Mouse (Mus musculus): ENCODE data around the gene Dnajb1. TPM values are rescaled to one million over a fixed set of nuclear protein-coding genes. Genes with fewer than 3 reads are reported as not detected.

Gene Dnajb1
- total RNA-seq, 1 experiment from 2014 or later: 60.2 TPM

DNA sequence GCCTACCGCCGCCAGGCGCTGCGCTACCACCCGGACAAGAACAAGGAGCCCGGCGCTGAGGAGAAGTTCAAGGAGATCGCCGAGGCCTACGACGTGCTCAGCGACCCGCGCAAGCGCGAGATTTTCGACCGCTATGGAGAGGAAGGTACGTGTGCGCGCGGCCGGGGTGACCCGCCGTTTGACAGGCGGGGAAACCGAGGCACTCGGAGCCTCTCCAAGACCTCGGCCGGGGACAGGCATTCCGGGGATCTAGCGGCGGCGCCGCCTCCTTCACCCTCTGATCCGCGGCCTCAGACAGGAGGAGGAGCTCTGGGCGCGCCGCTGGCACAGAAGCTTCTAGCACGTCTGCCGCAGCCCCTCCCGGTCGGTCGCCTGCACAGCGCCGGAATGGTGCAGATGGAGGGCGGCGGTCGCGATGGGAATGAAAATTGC is 421 bp downstream of the Dnajb1 start:
- peak; percentile 45 for ATAC-seq (replicated peaks; ENCODE audit: low read depth, poor library complexity, severe bottlenecking)

DNA sequence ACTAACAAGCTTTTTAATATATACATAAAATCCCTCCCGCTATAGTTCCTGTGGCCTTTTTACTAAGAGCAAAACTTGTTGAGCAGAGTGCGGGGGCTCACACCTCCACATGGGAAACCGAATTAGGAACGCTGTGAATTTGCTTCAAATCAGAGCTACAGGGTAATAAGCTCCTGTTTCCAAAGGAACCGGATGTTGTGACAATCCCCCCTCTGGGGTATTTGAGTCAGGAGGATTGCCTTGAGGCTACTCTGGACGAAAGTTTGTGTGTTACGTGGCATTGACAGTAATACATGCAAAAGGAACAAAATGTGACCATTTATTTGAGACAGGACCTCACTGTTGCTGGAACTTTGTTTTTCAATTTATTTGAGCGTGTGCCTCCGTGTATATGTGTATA is 1.1 kb downstream of the Dnajb1 start:
- no peak for ATAC-seq (replicated peaks; ENCODE audit: low read depth, poor library complexity, severe bottlenecking)

DNA sequence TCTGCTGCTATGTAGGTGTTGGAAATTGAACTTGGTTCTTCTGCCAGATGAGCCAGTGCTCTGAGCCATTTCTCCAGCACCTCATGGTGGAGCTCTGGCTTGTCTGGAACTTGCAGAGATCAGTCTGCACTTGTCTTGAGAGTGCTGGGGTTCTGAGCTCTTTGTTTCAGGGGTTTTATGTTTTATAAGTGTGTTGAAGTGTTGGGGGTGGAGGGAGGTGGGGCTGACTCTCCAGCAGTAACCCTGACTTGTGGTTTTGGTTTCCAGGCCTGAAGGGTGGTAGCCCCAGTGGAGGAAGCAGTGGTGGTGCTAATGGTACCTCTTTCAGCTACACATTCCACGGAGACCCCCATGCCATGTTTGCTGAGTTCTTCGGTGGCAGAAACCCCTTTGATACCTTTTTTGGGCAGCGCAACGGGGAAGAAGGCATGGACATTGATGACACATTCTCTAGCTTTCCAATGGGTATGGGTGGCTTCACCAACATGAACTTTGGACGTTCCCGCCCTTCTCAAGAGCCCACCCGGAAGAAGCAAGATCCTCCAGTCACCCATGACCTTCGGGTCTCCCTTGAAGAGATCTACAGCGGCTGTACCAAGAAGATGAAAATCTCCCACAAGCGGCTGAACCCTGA is 1.7 kb downstream of the Dnajb1 start:
- ATAC-seq (replicated peaks; ENCODE audit: low read depth, poor library complexity, severe bottlenecking): peak; percentile 15

DNA sequence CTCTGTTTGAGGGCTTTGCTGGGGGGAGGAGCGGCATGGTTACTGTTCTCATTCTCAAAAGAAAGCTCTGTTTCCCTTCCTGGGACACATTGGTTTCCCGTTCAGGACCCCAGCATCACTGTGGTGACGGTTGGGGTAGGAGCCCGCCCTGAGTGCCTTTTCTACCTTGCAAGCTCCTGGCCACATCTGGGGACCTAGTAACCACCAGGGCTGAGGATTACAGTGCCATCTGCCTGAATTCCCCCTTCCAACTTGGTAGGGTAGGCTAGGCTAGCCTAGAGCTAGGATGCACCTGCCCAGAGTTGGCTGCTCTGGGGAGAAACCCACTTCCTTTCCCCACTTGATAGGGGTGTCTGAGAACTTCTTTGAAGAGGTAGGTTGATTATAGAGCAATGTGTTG is 3.9 kb downstream of the Dnajb1 start:
- ATAC-seq (replicated peaks; ENCODE audit: low read depth, poor library complexity, severe bottlenecking): no peak

DNA sequence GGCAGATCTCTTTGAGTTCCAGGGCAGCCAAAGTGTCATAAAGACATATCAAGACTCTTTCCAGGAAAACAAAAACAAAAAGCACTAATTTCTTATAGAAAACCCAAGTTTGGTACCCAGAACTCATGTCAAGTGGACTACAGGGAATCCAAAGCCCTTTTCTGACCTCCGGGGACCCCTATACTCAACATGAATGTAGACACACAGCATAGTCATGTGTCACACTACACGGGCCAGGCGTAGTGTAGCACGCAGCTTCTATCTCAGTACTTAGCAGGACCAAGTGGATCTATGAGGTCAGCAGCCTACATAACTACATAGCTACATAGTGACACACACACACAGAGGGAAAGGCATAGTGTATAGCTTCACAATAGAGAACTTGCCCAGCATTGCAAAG is 5.7 kb downstream of the Dnajb1 start:
- no peak for ATAC-seq (replicated peaks; ENCODE audit: low read depth, poor library complexity, severe bottlenecking)

DNA sequence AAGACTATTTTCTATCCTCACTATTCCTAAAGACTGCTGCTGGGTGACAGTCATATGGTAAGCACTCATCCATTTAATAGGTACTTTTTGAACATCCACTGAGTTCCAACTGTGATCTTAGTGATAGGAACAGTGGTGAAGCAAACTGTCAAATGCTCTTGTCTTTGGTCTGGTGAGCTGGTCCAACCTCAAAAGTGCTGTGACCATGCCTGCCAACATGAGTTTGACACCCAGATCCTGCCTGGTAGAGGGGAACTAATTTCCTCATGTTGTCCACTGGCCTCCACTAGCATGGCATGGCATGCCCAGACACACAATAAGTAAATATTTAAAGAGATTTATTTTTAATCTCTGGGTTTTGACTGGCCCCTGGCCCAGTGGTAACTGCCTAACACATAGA is 8.6 kb downstream of the Dnajb1 start:
- ATAC-seq (replicated peaks; ENCODE audit: low read depth, poor library complexity, severe bottlenecking): no peak

DNA sequence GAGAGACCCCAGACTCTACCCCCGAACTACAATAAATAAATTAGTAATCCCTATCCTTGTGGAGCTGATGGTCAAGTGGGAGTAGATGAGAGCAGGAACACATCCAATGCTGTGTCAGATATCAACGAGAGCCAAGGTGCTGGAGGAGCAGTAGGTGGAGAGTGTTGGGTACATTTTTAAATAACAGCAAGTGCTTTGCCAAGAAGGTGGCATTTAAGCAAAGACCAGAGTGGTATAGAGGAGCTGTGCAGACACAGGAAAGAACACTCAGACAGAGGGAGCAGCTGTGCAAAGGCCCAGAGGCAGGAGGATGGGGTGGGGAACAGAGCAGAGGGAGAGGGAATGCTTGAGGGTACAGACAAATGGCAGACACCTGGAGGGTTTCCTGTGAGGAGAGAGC is 9.1 kb downstream of the Dnajb1 start:
- ATAC-seq (replicated peaks; ENCODE audit: low read depth, poor library complexity, severe bottlenecking): no peak

DNA sequence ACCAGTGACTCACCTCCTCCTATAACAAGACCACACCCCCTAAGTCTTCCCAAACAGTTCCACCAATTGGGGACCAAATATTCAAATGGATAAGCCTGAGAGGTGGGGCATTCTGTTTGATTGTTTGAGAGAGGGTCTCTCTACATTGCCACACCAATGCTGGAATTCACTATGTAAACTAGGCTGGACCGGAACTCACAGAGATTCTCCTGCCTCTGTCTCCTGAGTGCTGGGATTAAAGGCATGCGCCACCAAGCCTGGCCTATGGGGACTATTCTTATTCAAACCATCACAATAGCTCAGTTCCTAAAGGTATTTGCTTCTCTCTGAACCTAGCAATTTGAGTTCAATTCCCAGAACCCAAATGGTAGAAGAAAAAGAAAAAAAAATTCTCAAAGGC is 10.6 kb downstream of the Dnajb1 start:
- ATAC-seq (replicated peaks; ENCODE audit: low read depth, poor library complexity, severe bottlenecking): no peak

DNA sequence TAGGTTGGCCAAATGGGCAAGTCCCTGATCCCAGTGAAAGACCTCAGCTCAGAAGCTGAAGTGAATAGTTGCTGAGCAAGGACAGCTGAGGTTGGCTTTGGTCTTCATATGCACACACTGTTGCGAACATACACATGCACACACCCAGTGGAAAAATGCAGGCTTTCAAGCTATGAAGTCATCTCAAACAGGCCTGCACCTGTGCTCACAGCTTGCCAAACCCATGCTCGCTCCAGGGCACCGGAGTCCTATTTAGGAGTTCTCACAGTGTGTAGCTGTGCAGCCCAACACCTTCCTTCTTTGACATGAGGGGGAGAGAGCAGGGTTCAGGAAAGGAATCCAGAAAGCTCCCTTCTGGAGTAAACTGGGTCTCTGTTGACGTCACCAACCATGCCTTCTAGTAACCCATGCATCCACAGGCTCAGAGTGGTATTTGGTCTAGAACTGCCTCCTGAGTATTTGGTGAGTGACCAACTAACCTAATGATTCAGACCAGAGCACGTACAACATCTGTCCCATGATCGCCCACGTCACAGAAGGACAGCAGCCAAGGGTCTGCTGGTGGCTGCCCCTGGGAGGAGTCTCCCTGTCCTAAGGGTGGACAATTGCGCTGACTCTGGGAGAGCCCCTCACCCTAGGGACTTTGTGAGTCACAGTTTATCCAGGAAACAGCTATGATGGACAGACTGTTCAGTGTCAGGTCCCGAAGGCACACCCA is 11.7 kb downstream of the Dnajb1 start:
- no peak for ATAC-seq (replicated peaks; ENCODE audit: low read depth, poor library complexity, severe bottlenecking)

DNA sequence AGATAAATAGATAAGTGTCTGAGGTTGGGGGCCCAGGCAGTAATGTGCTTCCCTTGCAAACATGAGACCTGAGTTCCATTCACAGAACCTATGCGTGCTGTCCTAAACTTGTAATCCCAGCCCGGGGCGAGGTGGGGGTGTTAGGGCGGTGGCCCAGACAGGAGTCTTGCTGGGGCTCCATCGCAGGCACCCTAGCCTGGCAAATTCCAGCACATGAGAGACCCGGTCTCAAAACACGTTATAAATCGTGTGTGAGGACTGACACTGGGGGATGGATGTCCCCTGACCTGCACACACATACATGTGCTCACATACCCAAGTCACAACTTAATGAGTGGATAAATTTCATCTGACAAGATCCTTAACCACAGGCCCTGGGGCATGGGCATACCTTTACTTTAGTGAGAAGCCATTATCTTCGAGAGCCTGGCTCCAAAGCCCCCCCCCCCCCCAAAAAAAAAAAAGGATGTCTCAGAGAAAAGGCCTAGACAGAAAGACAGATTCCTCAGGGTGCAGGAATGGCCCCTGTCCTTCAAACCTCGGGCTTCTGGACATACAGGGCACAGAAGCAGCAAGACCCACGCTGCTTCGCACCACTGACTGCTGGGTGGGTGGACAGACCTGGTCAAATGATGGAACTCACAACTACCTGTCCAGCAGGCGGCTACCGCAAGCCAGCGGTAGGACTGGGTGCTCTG is 13.8 kb downstream of the Dnajb1 start:
- no peak; the same call in 1 of the 2 replicates for ATAC-seq (replicated peaks; ENCODE audit: low read depth, poor library complexity, severe bottlenecking)

DNA sequence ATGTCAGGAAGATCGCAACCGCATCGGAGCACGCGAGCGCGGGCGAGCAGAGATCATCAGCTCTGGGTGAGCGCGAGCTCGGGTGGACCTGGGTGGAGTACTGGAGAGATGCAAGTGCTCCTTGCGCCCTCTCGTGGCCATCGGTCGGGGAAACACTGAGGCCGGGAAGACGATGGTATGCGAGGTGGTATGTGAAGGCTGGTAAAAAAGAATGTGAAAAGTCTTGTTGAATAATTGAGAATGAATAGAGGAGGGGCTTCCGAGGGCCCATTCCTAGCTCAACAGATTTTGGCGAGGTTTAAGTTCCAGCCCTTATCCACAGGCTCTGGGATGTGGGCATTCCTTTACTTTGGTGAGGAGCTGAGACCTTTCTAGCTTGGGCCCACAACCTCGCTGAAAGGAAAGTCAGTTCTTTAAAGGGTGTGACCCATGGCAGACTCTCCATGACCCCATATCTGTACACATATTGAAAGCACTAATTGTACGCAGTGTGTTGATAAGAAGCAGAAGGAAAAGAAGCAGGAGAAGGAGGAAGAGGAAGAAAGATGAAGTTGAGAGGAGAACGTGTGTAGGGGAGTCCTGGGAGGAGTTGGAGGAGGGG is 14.5 kb downstream of the Dnajb1 start:
- ATAC-seq (replicated peaks; ENCODE audit: low read depth, poor library complexity, severe bottlenecking): peak; percentile 81

DNA sequence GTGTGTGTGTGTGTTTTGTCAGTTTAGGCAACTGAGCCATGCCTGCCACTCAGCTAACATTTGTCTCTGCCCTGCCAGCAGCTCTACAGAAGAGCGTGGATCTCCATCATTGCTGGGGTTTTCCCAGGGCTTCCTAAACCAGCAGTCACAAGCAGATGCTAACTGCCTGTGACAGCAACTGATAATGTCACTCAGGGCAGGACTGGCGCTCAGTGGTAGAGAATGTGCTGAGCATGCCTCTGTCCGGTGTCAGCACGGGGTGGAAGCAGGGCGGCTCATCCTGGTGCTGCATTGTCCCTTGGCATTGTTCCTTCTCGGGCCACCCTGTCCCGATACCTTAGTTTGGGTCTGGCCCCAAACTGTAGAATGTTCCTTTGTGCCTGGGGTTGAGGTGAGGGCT is 15.6 kb downstream of the Dnajb1 start:
- ATAC-seq (replicated peaks; ENCODE audit: low read depth, poor library complexity, severe bottlenecking): no peak

DNA sequence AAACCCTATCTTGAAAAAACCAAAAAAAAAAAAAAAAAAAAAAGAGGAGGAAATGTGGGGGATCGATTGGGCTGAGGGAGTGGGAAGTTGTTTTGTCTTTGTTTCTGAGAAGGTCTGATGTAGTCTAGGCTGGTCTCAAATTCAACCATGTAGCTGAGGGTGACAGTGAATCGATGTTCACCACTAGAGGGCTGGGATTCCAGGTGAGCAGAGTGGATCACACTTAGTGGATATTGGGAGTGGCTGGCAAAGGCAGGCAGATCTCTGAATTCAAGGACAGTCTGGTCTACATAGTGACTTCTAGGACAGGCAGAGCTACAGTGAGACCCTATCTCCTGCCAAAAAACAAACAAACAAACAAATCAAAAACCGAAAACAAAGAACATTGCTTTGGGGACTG is 16.7 kb downstream of the Dnajb1 start:
- no peak for ATAC-seq (replicated peaks; ENCODE audit: low read depth, poor library complexity, severe bottlenecking)

DNA sequence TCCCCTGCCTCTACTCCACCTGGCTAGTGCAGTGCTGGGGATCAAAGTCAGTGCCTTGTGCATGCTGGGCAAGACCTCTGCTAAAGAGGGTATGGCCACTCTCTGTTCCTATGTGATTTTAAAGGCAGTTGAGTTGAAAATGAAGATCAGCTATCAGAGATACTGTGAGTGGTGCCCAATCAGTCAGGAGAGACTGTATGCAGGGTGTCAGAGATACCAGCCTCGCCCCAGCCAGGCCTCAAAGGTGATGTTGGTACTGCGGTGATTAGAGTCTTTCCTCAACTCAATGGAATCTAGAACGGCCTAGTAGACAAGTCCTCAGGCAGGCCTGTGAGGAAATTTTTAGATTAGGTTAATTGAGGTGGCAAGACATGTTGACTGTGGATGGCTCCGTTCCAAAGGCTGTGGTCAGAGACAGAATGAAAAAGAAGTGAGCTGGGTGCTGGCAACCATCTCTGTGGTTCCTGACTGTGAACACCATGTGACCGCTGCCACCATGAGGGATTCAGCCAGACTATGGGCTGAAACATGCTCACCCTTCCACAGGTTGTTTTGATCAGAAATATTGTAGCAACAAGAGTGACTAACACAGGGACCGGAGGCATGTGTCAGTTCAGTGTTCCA is 17.8 kb downstream of the Dnajb1 start:
- ATAC-seq (replicated peaks; ENCODE audit: low read depth, poor library complexity, severe bottlenecking): peak; percentile 45

DNA sequence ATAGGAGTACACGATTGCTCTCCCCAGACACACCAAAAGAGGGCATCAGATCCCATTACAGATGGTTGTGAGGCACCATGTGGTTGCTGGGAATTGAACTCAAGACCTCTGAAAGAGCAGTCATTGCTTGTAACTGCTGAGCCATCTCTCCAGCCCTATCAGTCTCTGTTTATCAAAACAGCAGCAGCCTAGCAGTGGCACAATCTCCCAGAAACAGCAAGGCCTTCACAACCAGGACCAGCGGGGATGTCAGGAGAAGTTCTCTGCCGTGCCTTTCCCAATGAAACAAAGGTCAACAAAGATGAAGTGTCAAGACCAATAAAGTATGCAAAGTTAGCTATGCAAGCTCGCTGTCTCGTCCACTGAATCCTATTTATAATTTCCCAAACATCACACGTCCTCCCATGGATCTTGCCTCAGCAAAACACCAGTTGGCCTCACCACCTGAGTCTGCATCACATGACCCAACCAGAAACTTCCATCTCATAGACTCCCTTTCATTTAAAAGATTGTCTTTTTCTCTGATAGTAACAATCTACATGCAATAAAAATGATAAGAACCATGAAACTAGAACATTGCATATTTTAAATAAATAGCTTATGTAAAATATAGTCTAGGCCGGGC is 24.2 kb downstream of the Dnajb1 start:
- no peak for ATAC-seq (replicated peaks; ENCODE audit: low read depth, poor library complexity, severe bottlenecking)

DNA sequence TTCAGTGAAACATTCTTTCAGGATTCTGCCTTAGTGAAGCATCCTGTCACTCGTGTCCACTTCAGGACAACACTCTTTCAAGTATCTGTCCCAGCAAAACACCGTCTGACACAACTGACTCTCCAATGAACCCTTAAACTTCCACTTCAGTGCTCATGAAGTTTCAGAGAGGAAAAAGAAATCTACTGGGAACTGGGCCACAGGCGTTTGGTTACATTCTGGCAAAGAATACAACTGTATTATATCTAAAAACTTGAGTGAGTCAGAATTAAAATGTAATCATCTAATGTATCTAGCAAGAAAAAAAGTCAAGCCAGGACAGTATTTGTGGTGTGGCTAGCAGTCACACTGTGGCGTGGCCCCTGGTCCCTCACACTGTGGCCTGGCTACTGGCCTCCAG is 30.9 kb downstream of the Dnajb1 start:
- ATAC-seq (replicated peaks; ENCODE audit: low read depth, poor library complexity, severe bottlenecking): no peak

DNA sequence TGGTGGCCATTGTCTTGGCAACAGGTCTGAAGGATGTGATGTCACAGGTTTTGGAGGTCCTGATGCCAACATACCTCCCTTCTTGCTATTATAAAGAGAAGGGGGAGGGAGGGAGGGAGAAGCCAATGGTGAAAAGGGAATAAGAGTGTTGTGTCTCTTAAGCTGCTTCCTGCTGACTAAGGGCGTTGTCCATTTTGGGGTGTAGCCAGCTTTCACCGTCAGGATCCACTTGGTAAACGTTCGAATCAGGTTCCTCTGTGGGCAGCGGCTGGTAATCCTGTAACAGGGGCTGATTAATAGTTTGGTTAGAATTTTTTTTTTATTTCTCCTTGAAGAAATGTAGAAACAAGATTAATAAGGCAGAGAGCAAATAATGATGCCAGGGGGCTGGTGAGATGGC is 31.7 kb downstream of the Dnajb1 start:
- ATAC-seq (replicated peaks; ENCODE audit: low read depth, poor library complexity, severe bottlenecking): no peak

DNA sequence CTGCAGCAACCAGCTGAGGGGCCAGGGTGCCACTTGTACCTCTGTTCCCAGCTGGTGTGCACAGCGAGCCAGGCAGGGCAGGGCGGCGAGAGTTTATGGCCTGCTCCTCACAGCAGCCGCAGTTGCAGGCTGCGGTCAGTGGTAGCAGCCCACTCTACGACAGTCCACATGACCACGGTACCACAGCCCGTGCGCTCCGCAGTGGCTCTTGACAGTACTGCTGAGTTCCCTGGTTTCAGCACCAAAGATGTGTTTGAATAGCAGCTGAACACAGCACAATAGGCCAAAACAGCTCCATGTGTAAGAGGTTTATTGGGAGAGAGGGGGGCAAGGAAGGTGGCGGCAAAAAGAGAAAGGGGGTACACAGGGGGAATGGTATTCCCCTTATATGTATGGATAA is 39.5 kb downstream of the Dnajb1 start:
- no peak for ATAC-seq (replicated peaks; ENCODE audit: low read depth, poor library complexity, severe bottlenecking)

DNA sequence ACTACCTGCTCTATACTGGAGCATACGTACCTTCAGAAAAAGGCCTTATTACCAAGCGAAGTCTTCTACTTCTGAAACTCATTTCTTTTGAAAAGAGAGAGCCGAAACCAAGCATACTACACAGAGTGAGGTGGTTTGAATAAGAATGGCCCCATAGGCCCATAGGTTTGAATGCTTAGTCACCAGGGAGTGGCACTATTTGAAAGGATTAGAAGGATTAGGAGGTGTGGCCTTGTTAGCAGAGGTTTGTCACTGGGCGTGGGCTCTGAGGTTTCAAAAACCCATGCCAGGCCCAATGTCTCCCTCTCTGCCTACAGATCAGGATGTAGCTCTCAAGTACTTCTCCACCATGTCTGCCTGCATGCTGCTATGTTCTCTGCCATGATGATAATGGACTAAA is 40.0 kb downstream of the Dnajb1 start:
- ATAC-seq (replicated peaks; ENCODE audit: low read depth, poor library complexity, severe bottlenecking): no peak

DNA sequence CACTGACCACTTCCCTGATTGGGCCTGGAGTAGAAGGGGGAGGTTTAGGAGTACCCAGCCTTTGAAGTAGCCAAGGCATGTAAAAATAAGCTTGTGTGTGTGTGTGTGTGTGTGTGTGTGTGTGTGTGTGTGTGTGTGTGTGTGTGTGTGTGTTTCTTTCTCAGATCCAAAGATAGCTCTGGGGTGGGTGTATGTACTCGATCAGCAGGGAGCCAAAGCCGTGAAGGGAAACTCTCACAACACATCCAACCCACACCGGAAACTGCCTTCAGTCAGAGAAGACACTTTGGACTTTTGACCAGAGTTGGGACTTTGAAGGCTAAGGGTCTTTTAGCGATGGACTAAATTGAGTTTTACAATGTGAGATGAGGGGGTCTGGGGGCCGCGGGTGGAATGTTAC is 41.7 kb downstream of the Dnajb1 start:
- ATAC-seq (replicated peaks; ENCODE audit: low read depth, poor library complexity, severe bottlenecking): no peak
